Mouse (Mus musculus) liver, adult 2 months (tissue): Measurements from ENCODE around the gene Map4k2. TPM values are rescaled to one million over a fixed set of nuclear protein-coding genes. Genes with fewer than 3 reads are reported as not detected.
"Not testable (repeated sequence)": the region's sequence is repeated elsewhere in the genome, so short reads cannot be mapped to it uniquely, and the experiment has no call there.

Source experiments
- DNase-seq: peaks from one replicate; pipeline ENCODE4 v3.0.0-alpha.2; 2011; ENCODE audit warnings: low read depth, low spot score; ENCODE audit errors: extremely low read depth
- H3K27ac ChIP-seq: fragments of 200-500 bp; replicated peaks from 2 replicates; pipeline ENCODE4 v1.5.1; 2012; ENCODE audit warnings: low read depth, mild to moderate bottlenecking, control low read depth, inconsistent platforms, low read length; ENCODE audit not compliant: insufficient read depth
- H3K27me3 ChIP-seq: fragments of 200-500 bp; 2 replicates; pipeline ENCODE4 v1.6.1; 2012; ENCODE audit warnings: mild to moderate bottlenecking, moderate library complexity, low read length, inconsistent platforms; ENCODE audit not compliant: control insufficient read depth, insufficient read depth
- H3K36me3 ChIP-seq: fragments of 200-500 bp; 2 replicates; pipeline ENCODE4 v1.6.1; 2012; ENCODE audit warnings: low read length, inconsistent platforms; ENCODE audit not compliant: control insufficient read depth, insufficient read depth
- H3K4me1 ChIP-seq: fragments of 200-500 bp; 2 replicates; pipeline ENCODE4 v1.6.1; 2011; ENCODE audit warnings: low read length; ENCODE audit not compliant: control insufficient read depth, insufficient read depth
- H3K4me3 ChIP-seq: fragments of 200-500 bp; 2 replicates; pipeline ENCODE4 v1.5.1; 2011; ENCODE audit warnings: low read depth, mild to moderate bottlenecking, control low read depth, low read length, moderate library complexity; ENCODE audit not compliant: insufficient read depth
- H3K79me2 ChIP-seq: fragments of 200-500 bp; 2 replicates; pipeline ENCODE4 v1.6.1; 2012; ENCODE audit warnings: inconsistent platforms, mild to moderate bottlenecking, low read length, moderate library complexity; ENCODE audit not compliant: control insufficient read depth, insufficient read depth
- H3K9ac ChIP-seq: fragments of 200-500 bp; 2 replicates; pipeline ENCODE4 v1.6.1; 2012; ENCODE audit warnings: low read depth, mild to moderate bottlenecking, control low read depth, inconsistent platforms, low read length
- CTCF ChIP-seq: fragments of 200-500 bp; IDR thresholded peaks from 2 replicates; pipeline ENCODE4 v1.5.1; 2011; ENCODE audit warnings: low read depth, low read length, control low read depth
- POLR2A ChIP-seq: fragments of 200-500 bp; IDR thresholded peaks from 2 replicates; pipeline ENCODE4 v1.6.1; 2011; ENCODE audit warnings: low read length, control low read depth; ENCODE audit not compliant: insufficient read depth; ENCODE audit errors: extremely low read depth
- WGBS: fragments of 180-500 bp; shearing (Covaris S2); methylation state at CpG from one replicate; pipeline ENCODE4 v1.1.7; 2018; 5-methylcytosine and 5-hydroxymethylcytosine counted together
- polyA plus RNA-seq: library from polyadenylated mRNA; depleted of rRNA; stranded (reverse); fragments of >200 nt; gene quantifications from 2 replicates; pipeline ENCODE4 v1.2.3, GENCODE M21; 2012
- total RNA-seq: library from RNA; depleted of rRNA; stranded (reverse); fragments of >200 nt; gene quantifications from 2 replicates; pipeline ENCODE4 v1.2.3, GENCODE M21; 2014

The Map4k2 gene
- total and polyA plus RNA-seq, 2 experiments, result 12.8 to 39.1 TPM

DNA sequence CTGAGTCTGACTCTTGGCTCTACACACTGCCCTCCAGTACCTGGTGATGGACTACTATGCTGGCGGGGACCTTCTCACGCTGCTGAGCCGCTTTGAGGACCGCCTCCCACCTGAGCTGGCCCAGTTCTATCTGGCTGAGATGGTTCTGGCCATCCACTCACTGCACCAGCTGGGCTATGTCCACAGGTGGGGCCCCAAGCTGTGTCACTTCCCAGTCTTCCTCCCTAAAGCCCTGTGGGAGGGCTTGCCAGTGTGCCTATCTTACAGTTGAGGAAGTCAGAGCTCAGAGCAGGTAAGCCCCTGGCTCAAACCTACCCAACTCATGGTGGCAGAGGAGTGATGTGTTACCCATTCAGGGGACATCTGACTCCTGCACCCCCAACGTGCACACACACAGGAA, 30.8 kb upstream of the Map4k2 start:
- 90% methylated on average over 5 of the region's 5 CpGs for WGBS
- Histone ChIP-seq H3K36me3 (no peaks in the 10 kb centered on the region), H3K27ac (no peak overlapping the region)

DNA sequence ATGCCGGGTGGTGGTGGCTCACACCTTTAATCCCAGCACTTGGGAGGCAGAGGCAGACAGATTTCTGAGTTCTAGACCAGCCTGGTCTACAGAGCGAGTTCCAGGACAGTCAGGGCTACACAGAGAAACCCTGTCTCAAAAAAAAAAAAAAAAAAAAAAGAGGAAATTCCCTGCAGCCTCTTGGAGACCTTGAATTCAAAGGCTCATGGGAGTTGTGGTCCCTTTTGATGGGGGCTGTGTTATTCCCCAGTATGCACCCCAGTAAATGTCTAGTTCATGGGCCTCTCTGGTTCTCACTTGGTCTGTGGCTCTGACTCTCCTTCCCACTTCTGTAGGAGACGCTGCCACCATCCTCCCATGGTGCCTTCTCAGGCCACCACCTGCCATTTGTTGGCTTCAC, 29.2 kb upstream of the Map4k2 start:
- not testable (repeated sequence) for H3K9ac ChIP-seq, DNase-seq, H3K4me1 ChIP-seq, H3K79me2 ChIP-seq, H3K36me3 ChIP-seq, H3K4me3 ChIP-seq, H3K27me3 ChIP-seq, H3K27ac ChIP-seq
- WGBS, result 88% methylated on average over 3 of the region's 3 CpGs

More for the DNA sequence above, 30.8 kb upstream of the Map4k2 start:
- DNase-seq, result no peak
- H3K79me2 ChIP-seq, result no peaks in the 10 kb centered on the region
- TF ChIP-seq POLR2A, result no peak
- no peak for TF ChIP-seq CTCF
- peaks cover 10% of the 10 kb centered on the region for H3K4me1 ChIP-seq
- no peak overlapping the region for H3K9ac ChIP-seq
- no peaks in the 10 kb centered on the region for H3K27me3 ChIP-seq
- no peak overlapping the region for H3K4me3 ChIP-seq

DNA sequence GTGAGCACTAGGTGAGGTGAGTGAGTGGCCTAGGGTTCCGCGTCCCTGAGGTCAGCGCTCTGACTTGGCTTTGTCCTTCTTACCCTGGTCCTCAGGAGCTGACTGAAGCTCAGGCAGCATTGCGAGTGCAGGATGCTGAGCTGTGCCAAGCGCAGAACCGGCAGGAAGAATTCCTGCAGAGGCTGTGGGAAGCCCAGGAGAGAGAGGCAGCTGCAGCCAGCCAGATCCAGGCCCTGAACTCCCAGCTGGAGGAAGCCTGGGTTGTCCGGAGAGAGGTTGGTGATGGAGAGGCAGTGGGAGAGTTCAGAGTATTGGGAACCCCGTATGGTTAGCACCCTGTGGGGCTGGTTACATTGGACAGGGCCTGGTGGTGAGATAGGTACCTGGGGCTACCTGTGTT, 27.1 kb upstream of the Map4k2 start:
- Histone ChIP-seq H3K36me3 (no peaks in the 10 kb centered on the region), H3K9ac (no peak overlapping the region), H3K27ac (no peak overlapping the region), H3K79me2 (no peaks in the 10 kb centered on the region), H3K27me3 (no peaks in the 10 kb centered on the region), H3K4me3 (no peak overlapping the region), H3K4me1 (no peaks in the 10 kb centered on the region)
- WGBS, result 90% methylated on average over 8 of the region's 8 CpGs
- DNase-seq, result no peak
- TF ChIP-seq CTCF, result no peak
- no peak for TF ChIP-seq POLR2A

DNA sequence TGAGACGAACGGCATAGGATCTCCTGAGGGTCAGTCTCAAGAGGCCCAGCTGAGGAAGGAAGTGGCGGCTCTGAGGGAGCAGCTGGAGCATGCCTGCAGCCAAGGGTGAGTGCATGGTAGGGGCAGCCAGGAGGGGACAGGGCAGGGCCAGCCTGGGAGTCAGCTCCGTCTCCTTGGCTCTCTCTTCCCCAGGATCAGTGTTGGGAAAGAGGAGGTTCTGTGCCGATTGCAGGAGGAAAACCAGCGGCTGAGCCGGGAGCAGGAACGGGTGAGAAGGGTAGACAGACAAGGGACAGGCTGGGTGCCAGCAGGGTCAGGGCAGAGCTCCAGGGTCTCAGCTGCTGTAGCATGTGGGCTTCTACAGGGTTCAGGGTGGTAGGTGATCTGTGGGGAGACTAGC, 26.4 kb upstream of the Map4k2 start:
- Histone ChIP-seq H3K27me3 (no peaks in the 10 kb centered on the region), H3K4me3 (no peak overlapping the region), H3K79me2 (no peaks in the 10 kb centered on the region), H3K4me1 (no peaks in the 10 kb centered on the region), H3K9ac (no peak overlapping the region), H3K36me3 (no peaks in the 10 kb centered on the region), H3K27ac (no peak overlapping the region)
- 81% methylated on average over 8 of the region's 8 CpGs for WGBS
- no peak for TF ChIP-seq POLR2A
- no peak for TF ChIP-seq CTCF
- DNase-seq, result no peak

DNA sequence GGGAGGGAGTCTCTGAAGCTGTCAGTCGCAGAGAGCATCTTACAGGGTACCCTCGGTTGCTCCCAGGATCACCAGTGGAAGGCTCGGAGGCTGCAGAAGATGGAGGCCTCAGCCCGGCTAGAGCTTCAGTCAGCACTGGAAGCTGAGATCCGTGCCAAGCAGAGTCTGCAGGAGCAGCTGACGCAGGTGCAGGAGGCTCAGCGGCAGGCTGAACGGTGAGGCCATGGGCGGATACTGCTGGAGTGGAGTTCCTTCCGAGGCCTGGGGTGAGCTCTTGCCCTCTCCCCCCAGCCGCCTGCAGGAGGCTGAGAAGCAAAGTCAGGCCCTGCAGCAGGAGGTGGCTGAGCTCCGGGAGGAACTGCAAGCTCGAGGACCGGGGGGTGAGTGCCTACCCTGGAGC, 25.4 kb upstream of the Map4k2 start:
- no peak overlapping the region for H3K27ac ChIP-seq
- H3K4me3 ChIP-seq, result no peak overlapping the region
- 92% methylated on average over 14 of the region's 14 CpGs for WGBS
- H3K27me3 ChIP-seq, result no peaks in the 10 kb centered on the region
- H3K36me3 ChIP-seq, result no peaks in the 10 kb centered on the region; the same call in 1 of the 2 replicates
- no peak overlapping the region for H3K9ac ChIP-seq
- DNase-seq, result no peak
- H3K4me1 ChIP-seq, result no peaks in the 10 kb centered on the region
- TF ChIP-seq CTCF (no peak), POLR2A (no peak)
- no peaks in the 10 kb centered on the region for H3K79me2 ChIP-seq

DNA sequence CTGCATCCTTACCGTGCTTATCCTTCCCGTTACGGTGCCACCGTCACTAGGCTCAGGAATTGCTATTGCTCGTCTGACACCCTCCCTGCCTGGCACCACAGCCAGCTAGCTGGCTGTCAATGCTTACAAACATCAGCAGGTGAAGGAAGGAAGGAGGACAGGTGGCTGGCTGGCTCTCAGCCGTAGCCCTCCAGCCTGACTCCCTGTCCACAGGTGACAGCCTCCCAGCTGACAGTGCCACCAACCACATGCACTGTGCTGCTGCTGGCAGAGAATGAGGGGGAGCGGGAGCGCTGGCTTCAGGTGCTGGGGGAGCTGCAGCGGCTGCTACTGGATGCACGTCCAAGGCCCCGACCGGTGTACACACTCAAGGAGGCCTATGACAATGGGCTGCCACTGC, 22.8 kb upstream of the Map4k2 start:
- Histone ChIP-seq H3K79me2 (no peaks in the 10 kb centered on the region), H3K4me3 (no peak overlapping the region), H3K27me3 (no peaks in the 10 kb centered on the region), H3K9ac (no peak overlapping the region), H3K36me3 (no peaks in the 10 kb centered on the region; the same call in 1 of the 2 replicates), H3K4me1 (no peaks in the 10 kb centered on the region), H3K27ac (no peak overlapping the region)
- TF ChIP-seq CTCF (no peak), POLR2A (no peak)
- WGBS, result 95% methylated on average over 12 of the region's 12 CpGs
- no peak for DNase-seq
